Mouse (Mus musculus): ENCODE measurements around the gene Sycn. TPM values are rescaled to one million over a fixed set of nuclear protein-coding genes. Genes with fewer than 3 reads are reported as not detected.
A peak's percentile ranks its signal among the peaks of the same experiment; 100 is the strongest.

The Sycn gene
- total and polyA plus RNA-seq, 2 experiments from 2014 or later, result not detected

- ATAC-seq (no peak), DNase-seq (ENCODE audit: low spot score) (no peak)
- no peaks in the 10 kb centered on the region for H3K9me3 ChIP-seq (ENCODE audit: low read length)
- no peaks in the 10 kb centered on the region for H3K36me3 ChIP-seq (ENCODE audit: insufficient read depth, low read length)
- H3K4me3 ChIP-seq (ENCODE audit: low read length), result no peak overlapping the region
- no peak overlapping the region for H3K4me2 ChIP-seq (ENCODE audit: low read depth, low read length)
- peaks cover 25% of the 10 kb centered on the region; the same call in 1 of the 2 replicates for H3K4me1 ChIP-seq (ENCODE audit: insufficient read depth, low read length)
- no peak for TF ChIP-seq CTCF (IDR thresholded peaks at IDR 0.05; ENCODE audit: low read depth)
- WGBS, result 88% methylated on average over 4 of the region's 4 CpGs
- no peaks in the 10 kb centered on the region for H3K27me3 ChIP-seq (ENCODE audit: insufficient read depth, low read length)
- H3K27ac ChIP-seq, result no peak overlapping the region
- H3K9ac ChIP-seq (replicated peaks; ENCODE audit: low read length), result no peak overlapping the region
Observed at GRCm38 (mm10) chr7:28581721-28582120, 41.0 kb downstream of the Sycn start.

GRCm38 (mm10) chr7:28582841-28583240 lies 42.2 kb downstream of the Sycn start:
- DNase-seq (ENCODE audit: low spot score) (no peak), ATAC-seq (no peak)
- Histone ChIP-seq H3K27me3 (ENCODE audit: insufficient read depth, low read length) (no peaks in the 10 kb centered on the region), H3K4me3 (ENCODE audit: low read length) (no peak overlapping the region), H3K9ac (replicated peaks; ENCODE audit: low read length) (no peak overlapping the region), H3K36me3 (ENCODE audit: insufficient read depth, low read length) (no peaks in the 10 kb centered on the region), H3K27ac (no peak overlapping the region), H3K4me1 (ENCODE audit: insufficient read depth, low read length) (peaks cover 22% of the 10 kb centered on the region; the same call in 1 of the 2 replicates), H3K4me2 (ENCODE audit: low read depth, low read length) (no peak overlapping the region), H3K9me3 (ENCODE audit: low read length) (no peaks in the 10 kb centered on the region)
- WGBS, result 68% methylated on average over 11 of the region's 11 CpGs
- no peak for TF ChIP-seq CTCF (IDR thresholded peaks at IDR 0.05; ENCODE audit: low read depth)

- no peak overlapping the region for H3K4me3 ChIP-seq (ENCODE audit: low read length)
- 80% methylated on average over 8 of the region's 8 CpGs for WGBS
- no peak for ATAC-seq
- no peak for TF ChIP-seq CTCF (IDR thresholded peaks at IDR 0.05; ENCODE audit: low read depth)
- no peak overlapping the region for H3K9ac ChIP-seq (replicated peaks; ENCODE audit: low read length)
- no peak overlapping the region for H3K4me2 ChIP-seq (ENCODE audit: low read depth, low read length)
- H3K9me3 ChIP-seq (ENCODE audit: low read length), result no peaks in the 10 kb centered on the region
- H3K27me3 ChIP-seq (ENCODE audit: insufficient read depth, low read length), result no peaks in the 10 kb centered on the region
- H3K4me1 ChIP-seq (ENCODE audit: insufficient read depth, low read length), result peaks cover 26% of the 10 kb centered on the region; the same call in 1 of the 2 replicates
- H3K27ac ChIP-seq, result 0 out of 2 replicates have a peak overlapping the region, but pooled peaks have one; percentile 11
- no peak for DNase-seq (ENCODE audit: low spot score)
- no peaks in the 10 kb centered on the region for H3K36me3 ChIP-seq (ENCODE audit: insufficient read depth, low read length)
Observed at GRCm38 (mm10) chr7:28583570-28584344, 43.1 kb downstream of the Sycn start.

- Histone ChIP-seq H3K9me3 (ENCODE audit: low read length) (no peaks in the 10 kb centered on the region), H3K4me1 (ENCODE audit: insufficient read depth, low read length) (peaks cover 30% of the 10 kb centered on the region; the same call in 1 of the 2 replicates), H3K4me3 (ENCODE audit: low read length) (no peak overlapping the region), H3K27me3 (ENCODE audit: insufficient read depth, low read length) (no peaks in the 10 kb centered on the region), H3K27ac (0 out of 2 replicates have a peak overlapping the region, but pooled peaks have one; percentile 11), H3K9ac (replicated peaks; ENCODE audit: low read length) (no peak overlapping the region), H3K4me2 (ENCODE audit: low read depth, low read length) (no peak overlapping the region), H3K36me3 (ENCODE audit: insufficient read depth, low read length) (no peaks in the 10 kb centered on the region)
- no peak for TF ChIP-seq CTCF (IDR thresholded peaks at IDR 0.05; ENCODE audit: low read depth)
- DNase-seq (ENCODE audit: low spot score) (no peak), ATAC-seq (no peak)
- 67% methylated on average over 4 of the region's 4 CpGs for WGBS
Observed at GRCm38 (mm10) chr7:28584468-28584867, 43.8 kb downstream of the Sycn start.

- no peak overlapping the region; the same call in 1 of the 2 replicates for H3K9ac ChIP-seq (replicated peaks; ENCODE audit: low read length)
- H3K36me3 ChIP-seq (ENCODE audit: insufficient read depth, low read length), result no peaks in the 10 kb centered on the region
- no peak for TF ChIP-seq CTCF (IDR thresholded peaks at IDR 0.05; ENCODE audit: low read depth)
- no peaks in the 10 kb centered on the region for H3K9me3 ChIP-seq (ENCODE audit: low read length)
- no peak overlapping the region for H3K4me2 ChIP-seq (ENCODE audit: low read depth, low read length)
- H3K4me1 ChIP-seq (ENCODE audit: insufficient read depth, low read length), result peaks cover 30% of the 10 kb centered on the region; the same call in 1 of the 2 replicates
- no peak overlapping the region for H3K27ac ChIP-seq
- 75% methylated on average over 6 of the region's 6 CpGs for WGBS
- H3K4me3 ChIP-seq (ENCODE audit: low read length), result no peak overlapping the region
- no peaks in the 10 kb centered on the region for H3K27me3 ChIP-seq (ENCODE audit: insufficient read depth, low read length)
- no peak for ATAC-seq
- DNase-seq (ENCODE audit: low spot score), result no peak
Observed at GRCm38 (mm10) chr7:28585001-28585400, 44.3 kb downstream of the Sycn start.

GRCm38 (mm10) chr7:28586663-28587411 lies 46.2 kb downstream of the Sycn start:
- peaks cover 30% of the 10 kb centered on the region; the same call in 1 of the 2 replicates for H3K4me1 ChIP-seq (ENCODE audit: insufficient read depth, low read length)
- TF ChIP-seq CTCF (IDR thresholded peaks at IDR 0.05; ENCODE audit: low read depth), result no peak
- no peak overlapping the region for H3K27ac ChIP-seq
- H3K27me3 ChIP-seq (ENCODE audit: insufficient read depth, low read length), result no peaks in the 10 kb centered on the region
- no peak overlapping the region for H3K9ac ChIP-seq (replicated peaks; ENCODE audit: low read length)
- H3K36me3 ChIP-seq (ENCODE audit: insufficient read depth, low read length), result no peaks in the 10 kb centered on the region
- WGBS, result 39% methylated on average over 6 of the region's 6 CpGs
- no peaks in the 10 kb centered on the region for H3K9me3 ChIP-seq (ENCODE audit: low read length)
- H3K4me2 ChIP-seq (ENCODE audit: low read depth, low read length), result no peak overlapping the region
- no peak overlapping the region for H3K4me3 ChIP-seq (ENCODE audit: low read length)
- DNase-seq (ENCODE audit: low spot score) (peak; percentile 28), ATAC-seq (no peak)
